Mouse (Mus musculus): ENCODE data around the gene Echdc1. TPM values are rescaled to one million over a fixed set of nuclear protein-coding genes. Genes with fewer than 3 reads are reported as not detected.

The Echdc1 gene
- total RNA-seq, 2 experiments from 2014 or later, result 12.2 to 20.0 TPM

Other genes with a start within 250 kb of the Echdc1 start
- not detected in 2 replicates for gene Soga3, start 169.3 kb upstream of the Echdc1 start, total RNA-seq (2014; fragmentation: Nextera tagmentation)
- not detected in 2 replicates for gene Soga3, start 169.3 kb upstream of the Echdc1 start, total RNA-seq (2017)
- gene Gm49353, start 114.2 kb upstream of the Echdc1 start, total RNA-seq (2014; fragmentation: Nextera tagmentation), result not detected in 2 replicates
- gene Gm49353, start 114.2 kb upstream of the Echdc1 start, total RNA-seq (2017), result not detected in 2 replicates
- not detected in 2 replicates for gene 9330159F19Rik, start 101.6 kb upstream of the Echdc1 start, total RNA-seq (2014; fragmentation: Nextera tagmentation)
- gene 9330159F19Rik, start 101.6 kb upstream of the Echdc1 start, total RNA-seq (2017), result not detected in 2 replicates
- 19.1 and 26.0 TPM in 2 replicates for gene Rnf146, start 49.3 kb downstream of the Echdc1 start, total RNA-seq (2014; fragmentation: Nextera tagmentation)
- gene Rnf146, start 49.3 kb downstream of the Echdc1 start, total RNA-seq (2017), result 41.8 and 49.1 TPM in 2 replicates
- gene Rspo3, start 222.7 kb downstream of the Echdc1 start, total RNA-seq (2014; fragmentation: Nextera tagmentation), result not detected in 2 replicates
- not detected in 2 replicates for gene Rspo3, start 222.7 kb downstream of the Echdc1 start, total RNA-seq (2017)

Measured in granulocyte monocyte progenitor cell, adult 5-6 weeks (primary cell).